Mouse (Mus musculus): Measurements from ENCODE around the gene Hhipl1. TPM values are rescaled to one million over a fixed set of nuclear protein-coding genes. Genes with fewer than 3 reads are reported as not detected.

Gene Hhipl1
- polyA plus RNA-seq, 1 experiment from 2014 or later, result 0.43 TPM

GRCm38 (mm10) chr12:108297033-108297432 lies 9.0 kb upstream of the Hhipl1 start:
- TF ChIP-seq CTCF (IDR thresholded peaks at IDR 0.05; ENCODE audit: low read depth), result peak; percentile 60
- Histone ChIP-seq H3K27me3 (ENCODE audit: insufficient read depth, low read length) (no peaks in the 10 kb centered on the region), H3K4me1 (replicated peaks; ENCODE audit: insufficient read depth, low read length) (no peaks in the 10 kb centered on the region), H3K4me3 (replicated peaks; ENCODE audit: low read depth, low read length) (no peak overlapping the region), H3K9me3 (replicated peaks; ENCODE audit: low read length) (no peaks in the 10 kb centered on the region), H3K36me3 (ENCODE audit: insufficient read depth, low read length) (no peaks in the 10 kb centered on the region), H3K9ac (ENCODE audit: low read depth, low read length) (no peak overlapping the region), H3K27ac (no peak overlapping the region), H3K4me2 (ENCODE audit: low read length) (no peak overlapping the region)
- DNase-seq (ENCODE audit: low spot score), result no peak
- WGBS, result 80% methylated on average over 6 of the region's 6 CpGs
- no peak for ATAC-seq (replicated peaks; ENCODE audit: low FRiP score, low read depth)

DNA sequence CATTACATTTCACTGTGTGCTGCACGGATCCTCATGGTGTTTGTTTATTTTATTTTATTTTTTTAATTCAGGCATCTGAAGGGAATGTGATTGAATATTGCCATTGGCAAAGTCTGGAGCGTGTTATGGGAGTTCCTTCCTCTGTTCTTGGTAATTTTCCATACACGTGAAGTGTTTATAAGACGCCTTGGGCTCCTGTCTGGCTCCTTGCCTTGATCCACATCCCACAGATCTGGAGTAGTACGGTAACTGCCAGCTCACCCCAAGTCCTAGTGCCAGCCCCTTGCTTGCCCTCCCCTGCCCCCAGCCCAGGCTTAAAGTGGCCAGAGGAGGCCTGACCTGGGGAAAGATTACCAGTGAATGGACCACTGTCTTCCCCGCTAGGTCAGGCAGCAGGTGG lies 5.1 kb upstream of the Hhipl1 start:
- no peak overlapping the region for H3K9ac ChIP-seq (ENCODE audit: low read depth, low read length)
- no peak for TF ChIP-seq CTCF (IDR thresholded peaks at IDR 0.05; ENCODE audit: low read depth)
- no peak overlapping the region for H3K27ac ChIP-seq
- no peak for ATAC-seq (replicated peaks; ENCODE audit: low FRiP score, low read depth)
- no peaks in the 10 kb centered on the region for H3K36me3 ChIP-seq (ENCODE audit: insufficient read depth, low read length)
- no peaks in the 10 kb centered on the region for H3K9me3 ChIP-seq (replicated peaks; ENCODE audit: low read length)
- WGBS, result 71% methylated on average over 6 of the region's 6 CpGs
- no peak overlapping the region for H3K4me2 ChIP-seq (ENCODE audit: low read length)
- H3K4me1 ChIP-seq (replicated peaks; ENCODE audit: insufficient read depth, low read length), result peaks cover 4% of the 10 kb centered on the region; the same call in 1 of the 2 replicates
- H3K27me3 ChIP-seq (ENCODE audit: insufficient read depth, low read length), result peaks cover 4% of the 10 kb centered on the region; the same call in 1 of the 2 replicates
- no peak for DNase-seq (ENCODE audit: low spot score)
- no peak overlapping the region for H3K4me3 ChIP-seq (replicated peaks; ENCODE audit: low read depth, low read length)

GRCm38 (mm10) chr12:108303778-108304365 lies 2.2 kb upstream of the Hhipl1 start:
- H3K27ac ChIP-seq, result no peak overlapping the region
- H3K4me1 ChIP-seq (replicated peaks; ENCODE audit: insufficient read depth, low read length), result peaks cover 5% of the 10 kb centered on the region
- H3K36me3 ChIP-seq (ENCODE audit: insufficient read depth, low read length), result no peaks in the 10 kb centered on the region
- no peak overlapping the region for H3K9ac ChIP-seq (ENCODE audit: low read depth, low read length)
- no peak for DNase-seq (ENCODE audit: low spot score)
- TF ChIP-seq CTCF (IDR thresholded peaks at IDR 0.05; ENCODE audit: low read depth), result no peak
- no peak overlapping the region for H3K4me2 ChIP-seq (ENCODE audit: low read length)
- no peak overlapping the region for H3K4me3 ChIP-seq (replicated peaks; ENCODE audit: low read depth, low read length)
- 47% methylated on average over 6 of the region's 6 CpGs for WGBS
- peaks cover 4% of the 10 kb centered on the region; the same call in 1 of the 2 replicates for H3K27me3 ChIP-seq (ENCODE audit: insufficient read depth, low read length)
- no peaks in the 10 kb centered on the region for H3K9me3 ChIP-seq (replicated peaks; ENCODE audit: low read length)
- ATAC-seq (replicated peaks; ENCODE audit: low FRiP score, low read depth), result no peak

- peaks cover 5% of the 10 kb centered on the region for H3K4me1 ChIP-seq (replicated peaks; ENCODE audit: insufficient read depth, low read length)
- no peak for ATAC-seq (replicated peaks; ENCODE audit: low FRiP score, low read depth)
Measured at GRCm38 (mm10) chr12:108305172-108305571, 898 bp upstream of the Hhipl1 start.

GRCm38 (mm10) chr12:108307553-108307952 lies 1.5 kb downstream of the Hhipl1 start:
- peak; percentile 80 for TF ChIP-seq CTCF (IDR thresholded peaks at IDR 0.05; ENCODE audit: low read depth)
- WGBS, result 21% methylated on average over 14 of the region's 14 CpGs
- ATAC-seq (replicated peaks; ENCODE audit: low FRiP score, low read depth), result no peak
- Histone ChIP-seq H3K9me3 (replicated peaks; ENCODE audit: low read length) (no peaks in the 10 kb centered on the region), H3K4me1 (replicated peaks; ENCODE audit: insufficient read depth, low read length) (peaks cover 8% of the 10 kb centered on the region), H3K4me2 (ENCODE audit: low read length) (no peak overlapping the region; the same call in 1 of the 2 replicates), H3K27ac (no peak overlapping the region), H3K36me3 (ENCODE audit: insufficient read depth, low read length) (no peaks in the 10 kb centered on the region), H3K9ac (ENCODE audit: low read depth, low read length) (no peak overlapping the region), H3K27me3 (ENCODE audit: insufficient read depth, low read length) (peaks cover 4% of the 10 kb centered on the region; the same call in 1 of the 2 replicates), H3K4me3 (replicated peaks; ENCODE audit: low read depth, low read length) (no peak overlapping the region)
- peak; percentile 67 for DNase-seq (ENCODE audit: low spot score)

More at GRCm38 (mm10) chr12:108305172-108305571, 898 bp upstream of the Hhipl1 start:
- Histone ChIP-seq H3K4me2 (ENCODE audit: low read length) (no peak overlapping the region), H3K36me3 (ENCODE audit: insufficient read depth, low read length) (no peaks in the 10 kb centered on the region), H3K27me3 (ENCODE audit: insufficient read depth, low read length) (peaks cover 4% of the 10 kb centered on the region; the same call in 1 of the 2 replicates), H3K9ac (ENCODE audit: low read depth, low read length) (no peak overlapping the region), H3K9me3 (replicated peaks; ENCODE audit: low read length) (no peaks in the 10 kb centered on the region), H3K27ac (no peak overlapping the region), H3K4me3 (replicated peaks; ENCODE audit: low read depth, low read length) (no peak overlapping the region)
- DNase-seq (ENCODE audit: low spot score), result no peak
- 70% methylated on average over 8 of the region's 8 CpGs for WGBS
- no peak for TF ChIP-seq CTCF (IDR thresholded peaks at IDR 0.05; ENCODE audit: low read depth)

DNA sequence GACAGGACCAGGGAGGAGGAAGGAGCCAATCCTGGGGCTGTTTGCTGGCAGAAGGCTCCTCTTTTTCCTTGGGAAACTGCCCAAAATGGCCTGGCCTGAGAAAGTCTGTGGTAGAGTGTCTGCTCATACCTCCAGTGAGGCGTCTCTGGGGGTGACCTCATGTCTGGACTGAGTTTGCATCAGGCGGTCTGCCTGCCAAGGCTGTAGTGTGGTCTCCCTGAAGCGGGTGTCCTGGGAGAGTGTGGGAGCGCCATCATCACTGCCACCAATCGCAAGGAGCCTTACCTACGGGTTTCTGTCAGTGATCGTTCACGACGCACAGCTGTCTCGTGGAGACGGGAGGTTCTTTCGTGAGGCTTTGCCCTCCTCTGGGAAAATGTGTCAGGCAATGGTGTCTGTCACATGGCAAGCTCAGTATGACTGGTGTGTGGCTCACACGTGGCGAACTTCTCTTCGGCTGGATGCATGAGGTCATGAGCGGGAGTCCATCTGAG lies 2.3 kb downstream of the Hhipl1 start:
- Histone ChIP-seq H3K9ac (ENCODE audit: low read depth, low read length) (no peak overlapping the region), H3K4me3 (replicated peaks; ENCODE audit: low read depth, low read length) (no peak overlapping the region), H3K27me3 (ENCODE audit: insufficient read depth, low read length) (peaks cover 4% of the 10 kb centered on the region; the same call in 1 of the 2 replicates), H3K27ac (no peak overlapping the region), H3K36me3 (ENCODE audit: insufficient read depth, low read length) (no peaks in the 10 kb centered on the region), H3K4me2 (ENCODE audit: low read length) (no peak overlapping the region), H3K9me3 (replicated peaks; ENCODE audit: low read length) (no peaks in the 10 kb centered on the region), H3K4me1 (replicated peaks; ENCODE audit: insufficient read depth, low read length) (peaks cover 8% of the 10 kb centered on the region)
- no peak for TF ChIP-seq CTCF (IDR thresholded peaks at IDR 0.05; ENCODE audit: low read depth)
- no peak for ATAC-seq (replicated peaks; ENCODE audit: low FRiP score, low read depth)
- 77% methylated on average over 16 of the region's 16 CpGs for WGBS
- DNase-seq (ENCODE audit: low spot score), result no peak
